Mouse (Mus musculus): ENCODE results near the gene Glb1.

- TF ChIP-seq POLR2A (IDR thresholded peaks at IDR 0.05; ENCODE audit: control insufficient read depth, low read depth, low read length) (no peak), CTCF (IDR thresholded peaks at IDR 0.05; ENCODE audit: control insufficient read depth, insufficient read depth, insufficient replicate concordance, low read depth, low read length) (no peak)
Measured at GRCm38 (mm10) chr9:114390749-114391075, 10.2 kb upstream of the Glb1 start.
